Mouse (Mus musculus): ENCODE measurements at regions not wholly inside any gene's neighbourhood (a gene's known extent, or its start where the extent isn't known, plus 50 kb on each side); places are given as distances from the start of the nearest gene placed in this dataset.

- Histone ChIP-seq H3K4me1 (replicated peaks) (peaks cover 22% of the 10 kb centered on the region), H3K27me3 (no peaks in the 10 kb centered on the region), H3K4me3 (no peak overlapping the region), H3K9me3 (replicated peaks) (no peaks in the 10 kb centered on the region), H3K27ac (no peak overlapping the region), H3K9ac (no peak overlapping the region), H3K4me2 (no peak overlapping the region), H3K36me3 (no peaks in the 10 kb centered on the region)
- no peak for ATAC-seq (replicated peaks; ENCODE audit: insufficient number of reproducible peaks, insufficient read depth, low FRiP score, low read depth)
- 65% methylated on average over 8 of the region's 8 CpGs for WGBS
Observed at GRCm38 (mm10) chr4:150743508-150743907, 91.5 kb upstream of the Slc45a1 start.

DNA sequence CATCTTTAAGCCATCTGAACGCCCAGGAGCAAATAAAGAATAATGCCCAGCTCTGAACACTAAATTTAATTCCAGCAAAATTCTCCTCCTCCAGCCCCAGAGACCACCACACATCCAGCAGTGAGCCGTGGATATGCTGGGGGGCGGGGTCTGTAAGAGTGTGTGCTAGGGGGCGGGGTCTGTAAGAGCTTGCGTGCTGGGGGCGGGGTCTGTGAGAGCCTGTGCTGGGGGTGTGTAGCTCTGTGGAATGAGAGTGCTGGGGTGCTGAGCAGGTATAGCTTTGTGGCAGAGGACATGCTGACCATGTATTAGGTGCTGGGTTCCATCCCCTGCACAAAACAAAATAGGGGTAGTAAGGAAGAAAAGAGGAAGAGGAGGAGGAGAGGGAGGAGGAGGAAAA, 91.1 kb upstream of the Slc45a1 start:
- Histone ChIP-seq H3K4me3 (no peak overlapping the region), H3K4me1 (replicated peaks) (peaks cover 18% of the 10 kb centered on the region), H3K27me3 (no peaks in the 10 kb centered on the region), H3K4me2 (no peak overlapping the region), H3K36me3 (no peaks in the 10 kb centered on the region), H3K27ac (no peak overlapping the region), H3K9me3 (replicated peaks) (no peaks in the 10 kb centered on the region), H3K9ac (no peak overlapping the region)
- ATAC-seq (replicated peaks; ENCODE audit: insufficient number of reproducible peaks, insufficient read depth, low FRiP score, low read depth): 0 out of 2 replicates have a peak, but pooled peaks have one; percentile 28
- 31% methylated on average over 6 of the region's 6 CpGs for WGBS

GRCm38 (mm10) chr4:150741810-150742209, 89.8 kb upstream of the Slc45a1 start:
- Histone ChIP-seq H3K36me3 (no peaks in the 10 kb centered on the region), H3K9me3 (replicated peaks) (no peaks in the 10 kb centered on the region), H3K27me3 (no peaks in the 10 kb centered on the region), H3K4me1 (replicated peaks) (peaks cover 12% of the 10 kb centered on the region), H3K9ac (no peak overlapping the region), H3K27ac (no peak overlapping the region), H3K4me3 (no peak overlapping the region), H3K4me2 (no peak overlapping the region)
- no peak for ATAC-seq (replicated peaks; ENCODE audit: insufficient number of reproducible peaks, insufficient read depth, low FRiP score, low read depth)
- 85% methylated on average over 4 of the region's 4 CpGs for WGBS

- Histone ChIP-seq H3K9me3 (replicated peaks) (no peaks in the 10 kb centered on the region), H3K4me2 (no peak overlapping the region), H3K4me1 (replicated peaks) (no peaks in the 10 kb centered on the region), H3K4me3 (no peak overlapping the region), H3K27me3 (no peaks in the 10 kb centered on the region), H3K36me3 (no peaks in the 10 kb centered on the region), H3K9ac (no peak overlapping the region), H3K27ac (no peak overlapping the region)
- no peak for ATAC-seq (replicated peaks; ENCODE audit: insufficient number of reproducible peaks, insufficient read depth, low FRiP score, low read depth)
- 31% methylated on average over 8 of the region's 8 CpGs for WGBS
Observed at GRCm38 (mm10) chr4:150740167-150740566, 88.2 kb upstream of the Slc45a1 start.

- 80% methylated on average over 9 of the region's 9 CpGs for WGBS
- Histone ChIP-seq H3K4me1 (replicated peaks) (no peaks in the 10 kb centered on the region), H3K4me2 (no peak overlapping the region), H3K4me3 (no peak overlapping the region), H3K36me3 (no peaks in the 10 kb centered on the region), H3K9me3 (replicated peaks) (no peaks in the 10 kb centered on the region), H3K9ac (no peak overlapping the region), H3K27me3 (no peaks in the 10 kb centered on the region), H3K27ac (no peak overlapping the region)
- ATAC-seq (replicated peaks; ENCODE audit: insufficient number of reproducible peaks, insufficient read depth, low FRiP score, low read depth): no peak
Observed at GRCm38 (mm10) chr4:150738736-150739135, 86.8 kb upstream of the Slc45a1 start.

DNA sequence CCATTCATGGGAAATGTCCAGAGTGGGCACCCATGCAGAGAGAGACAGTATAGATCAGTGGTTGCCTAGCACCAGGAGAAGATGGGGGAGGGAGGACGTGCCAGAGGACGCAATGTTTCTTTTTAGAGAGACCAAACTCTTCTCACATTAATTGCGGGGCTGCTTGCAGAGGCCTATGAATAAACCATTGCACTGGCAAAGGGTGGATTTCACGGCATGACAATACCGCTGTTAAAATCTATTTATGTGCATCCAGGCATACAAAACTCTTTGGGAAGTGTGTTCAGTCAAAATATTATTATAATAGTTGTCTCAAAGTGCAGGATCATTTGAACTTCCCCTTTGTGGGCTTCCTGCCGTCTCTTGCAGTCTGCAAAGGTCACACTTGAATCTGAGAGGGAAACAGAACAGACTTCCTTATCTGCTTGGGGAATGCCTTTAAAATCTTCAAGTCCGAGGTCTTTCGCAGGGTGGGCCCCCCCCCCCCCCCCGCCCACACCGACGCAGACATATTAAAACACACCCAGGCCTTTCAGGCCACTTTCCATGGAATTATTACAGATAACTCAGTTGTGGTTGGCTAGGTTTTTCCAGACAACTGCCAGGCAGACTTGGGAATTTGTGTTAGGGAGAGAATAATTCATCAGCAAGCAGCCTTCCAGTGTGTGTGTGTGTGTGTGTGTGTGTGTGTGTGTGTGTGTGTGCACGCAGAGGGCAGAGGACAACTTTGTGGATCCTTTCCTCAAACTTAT, 78.3 kb upstream of the Slc45a1 start:
- peak overlapping the region; percentile 55 for H3K27ac ChIP-seq
- H3K9ac ChIP-seq: no peak overlapping the region
- no peak overlapping the region for H3K4me2 ChIP-seq
- 11% methylated on average over 12 of the region's 12 CpGs for WGBS
- H3K27me3 ChIP-seq: no peaks in the 10 kb centered on the region
- H3K4me3 ChIP-seq: no peak overlapping the region
- ATAC-seq (replicated peaks; ENCODE audit: insufficient number of reproducible peaks, insufficient read depth, low FRiP score, low read depth): peak; percentile 73
- no peaks in the 10 kb centered on the region for H3K9me3 ChIP-seq (replicated peaks)
- peaks cover 21% of the 10 kb centered on the region for H3K4me1 ChIP-seq (replicated peaks)
- no peaks in the 10 kb centered on the region for H3K36me3 ChIP-seq

DNA sequence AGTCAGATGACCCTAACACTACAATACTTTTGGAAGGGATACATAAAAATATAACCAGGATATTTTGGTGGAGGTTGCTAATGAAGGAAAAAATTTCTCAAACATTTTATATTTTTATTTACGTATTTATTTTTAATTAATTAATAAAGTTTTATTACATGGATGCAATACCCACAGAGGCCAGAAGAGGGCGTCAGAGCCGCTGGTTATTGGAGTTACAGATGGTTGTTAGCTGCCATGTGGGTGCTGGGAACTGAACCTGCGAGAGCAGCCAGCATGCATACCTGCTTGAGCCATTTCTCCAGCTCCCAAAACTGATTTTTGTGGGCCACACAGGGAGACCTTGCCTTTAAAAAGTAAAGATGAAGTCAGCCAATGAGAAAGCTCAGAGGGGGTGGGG, 74.6 kb upstream of the Slc45a1 start:
- no peaks in the 10 kb centered on the region for H3K27me3 ChIP-seq
- no peak overlapping the region for H3K27ac ChIP-seq
- H3K4me3 ChIP-seq: no peak overlapping the region
- H3K9me3 ChIP-seq (replicated peaks): no peaks in the 10 kb centered on the region
- 60% methylated on average over 4 of the region's 4 CpGs for WGBS
- peaks cover 31% of the 10 kb centered on the region for H3K4me1 ChIP-seq (replicated peaks)
- no peaks in the 10 kb centered on the region for H3K36me3 ChIP-seq
- H3K4me2 ChIP-seq: no peak overlapping the region
- no peak overlapping the region for H3K9ac ChIP-seq
- ATAC-seq (replicated peaks; ENCODE audit: insufficient number of reproducible peaks, insufficient read depth, low FRiP score, low read depth): no peak

- no peaks in the 10 kb centered on the region for H3K36me3 ChIP-seq
- no peak overlapping the region for H3K4me2 ChIP-seq
- H3K9ac ChIP-seq: no peak overlapping the region
- H3K27ac ChIP-seq: no peak overlapping the region
- H3K4me1 ChIP-seq (replicated peaks): peaks cover 30% of the 10 kb centered on the region
- no peak for ATAC-seq (replicated peaks; ENCODE audit: insufficient number of reproducible peaks, insufficient read depth, low FRiP score, low read depth)
- H3K27me3 ChIP-seq: no peaks in the 10 kb centered on the region
- no peak overlapping the region for H3K4me3 ChIP-seq
- H3K9me3 ChIP-seq (replicated peaks): no peaks in the 10 kb centered on the region
- 73% methylated on average over 3 of the region's 3 CpGs for WGBS
Observed at GRCm38 (mm10) chr4:150726136-150726480, 74.1 kb upstream of the Slc45a1 start.

- no peaks in the 10 kb centered on the region for H3K9me3 ChIP-seq (replicated peaks)
- H3K4me2 ChIP-seq: no peak overlapping the region
- H3K9ac ChIP-seq: no peak overlapping the region
- no peaks in the 10 kb centered on the region for H3K36me3 ChIP-seq
- peaks cover 25% of the 10 kb centered on the region for H3K4me1 ChIP-seq (replicated peaks)
- no peak for ATAC-seq (replicated peaks; ENCODE audit: insufficient number of reproducible peaks, insufficient read depth, low FRiP score, low read depth)
- WGBS: 61% methylated on average over 17 of the region's 17 CpGs
- H3K27ac ChIP-seq: peak overlapping the region; percentile 34; the same call in 1 of the 2 replicates
- H3K27me3 ChIP-seq: no peaks in the 10 kb centered on the region
- H3K4me3 ChIP-seq: no peak overlapping the region
Observed at GRCm38 (mm10) chr4:150725443-150726135, 73.6 kb upstream of the Slc45a1 start.

DNA sequence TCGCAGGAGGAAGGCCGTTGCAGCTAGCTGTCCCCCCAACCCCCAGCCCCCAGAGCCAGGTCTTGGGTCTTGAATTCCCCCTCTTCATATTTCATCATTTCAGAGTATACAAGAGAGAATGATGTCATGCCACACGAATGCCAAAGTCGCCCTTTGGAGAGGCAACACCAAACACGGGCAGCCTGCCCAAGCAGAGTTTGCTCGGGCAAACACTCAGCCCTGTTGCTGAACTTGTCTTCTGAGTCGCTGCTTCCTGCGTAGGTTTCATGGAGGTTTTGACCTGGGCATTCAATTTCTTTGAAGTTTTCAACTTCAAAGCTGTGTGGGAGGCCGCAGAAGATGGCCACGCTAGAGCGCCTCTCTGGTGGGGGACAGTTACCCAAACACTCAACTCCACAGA, 72.8 kb upstream of the Slc45a1 start:
- WGBS: 66% methylated on average over 11 of the region's 11 CpGs
- Histone ChIP-seq H3K4me3 (no peak overlapping the region), H3K9ac (no peak overlapping the region), H3K4me1 (replicated peaks) (peaks cover 18% of the 10 kb centered on the region), H3K4me2 (no peak overlapping the region), H3K27ac (0 out of 2 replicates have a peak overlapping the region, but pooled peaks have one; percentile 34), H3K27me3 (no peaks in the 10 kb centered on the region), H3K36me3 (no peaks in the 10 kb centered on the region), H3K9me3 (replicated peaks) (no peaks in the 10 kb centered on the region)
- no peak for ATAC-seq (replicated peaks; ENCODE audit: insufficient number of reproducible peaks, insufficient read depth, low FRiP score, low read depth)

DNA sequence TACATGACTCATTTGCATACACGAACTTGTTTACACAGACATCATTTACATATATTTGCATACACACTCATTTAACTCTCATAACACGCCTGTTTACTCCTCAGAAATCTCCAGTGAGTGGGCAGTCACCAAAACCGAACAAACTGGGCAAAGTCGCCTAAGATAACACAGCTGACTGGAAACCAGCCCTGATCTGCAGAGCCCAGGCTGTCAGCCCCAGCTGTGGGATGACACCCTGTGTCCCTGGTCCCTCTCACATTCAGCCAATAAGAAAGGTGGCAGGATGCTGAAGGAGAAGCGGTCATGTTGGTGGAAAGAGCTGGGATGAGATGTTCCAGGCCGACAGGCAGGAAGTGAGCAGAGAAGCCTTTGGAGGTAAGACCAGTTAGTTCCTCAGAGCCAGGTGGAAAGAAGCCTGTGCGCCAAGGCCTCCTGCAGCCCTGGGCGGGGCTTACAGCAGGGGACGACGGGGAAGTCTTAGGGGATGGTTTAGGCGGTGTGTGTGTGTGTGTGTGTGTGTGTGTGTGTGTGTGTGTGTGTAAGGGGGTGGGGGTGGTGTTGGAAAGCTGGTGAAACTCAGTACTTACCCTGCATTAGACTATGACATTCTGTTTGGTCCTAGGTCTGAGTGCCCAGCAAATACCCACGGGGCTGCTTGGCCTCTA, 69.8 kb upstream of the Slc45a1 start:
- H3K4me1 ChIP-seq (replicated peaks): peaks cover 27% of the 10 kb centered on the region
- no peak overlapping the region for H3K27ac ChIP-seq
- no peaks in the 10 kb centered on the region for H3K36me3 ChIP-seq
- no peak overlapping the region for H3K4me2 ChIP-seq
- WGBS: 52% methylated on average over 12 of the region's 12 CpGs
- no peak overlapping the region for H3K9ac ChIP-seq
- H3K27me3 ChIP-seq: no peaks in the 10 kb centered on the region
- H3K4me3 ChIP-seq: no peak overlapping the region
- ATAC-seq (replicated peaks; ENCODE audit: insufficient number of reproducible peaks, insufficient read depth, low FRiP score, low read depth): no peak
- H3K9me3 ChIP-seq (replicated peaks): no peaks in the 10 kb centered on the region

All from heart, embryonic 15.5 days (tissue).